Mouse (Mus musculus) thymus, adult 2 months (tissue): ENCODE measurements around the gene Zfp775. TPM values are rescaled to one million over a fixed set of nuclear protein-coding genes. Genes with fewer than 3 reads are reported as not detected.

ENCODE experiments used
- DNase-seq: peaks from one replicate; pipeline ENCODE4 v3.0.0; 2021
- H3K27ac ChIP-seq: fragments of 200-500 bp; 2 replicates; pipeline ENCODE4 v1.5.1; 2012; ENCODE audit warnings: low read length, control low read depth; ENCODE audit not compliant: control insufficient read depth, insufficient read depth
- H3K27me3 ChIP-seq: fragments of 200-500 bp; 2 replicates; pipeline ENCODE4 v1.6.1; 2012; ENCODE audit warnings: mild to moderate bottlenecking, low read length, moderate library complexity, mixed read lengths; ENCODE audit not compliant: control insufficient read depth, insufficient read depth
- H3K36me3 ChIP-seq: fragments of 200-500 bp; 2 replicates; pipeline ENCODE4 v1.6.1; 2012; ENCODE audit warnings: mild to moderate bottlenecking, low read length, moderate library complexity; ENCODE audit not compliant: control insufficient read depth, insufficient read depth
- H3K4me1 ChIP-seq: fragments of 200-500 bp; replicated peaks from 2 replicates; pipeline ENCODE4 v1.6.1; 2012; ENCODE audit warnings: low read length; ENCODE audit not compliant: control insufficient read depth, insufficient read depth
- H3K4me3 ChIP-seq: fragments of 200-500 bp; 2 replicates; pipeline ENCODE4 v1.5.1; 2012; ENCODE audit warnings: mild to moderate bottlenecking, low read length, control low read depth, moderate library complexity; ENCODE audit not compliant: control insufficient read depth, insufficient read depth
- CTCF ChIP-seq: fragments of 200-500 bp; IDR thresholded peaks from 2 replicates; pipeline ENCODE4 v1.5.1; 2012; ENCODE audit warnings: mild to moderate bottlenecking, control low read depth, low read length, moderate library complexity, borderline replicate concordance; ENCODE audit not compliant: control insufficient read depth, poor library complexity, insufficient read depth; ENCODE audit errors: extremely low read depth
- POLR2A ChIP-seq: fragments of 200-500 bp; IDR thresholded peaks from 2 replicates; pipeline ENCODE4 v1.6.1; 2012; ENCODE audit warnings: mild to moderate bottlenecking, low read length, control low read depth, moderate library complexity; ENCODE audit not compliant: control insufficient read depth, poor library complexity, insufficient read depth; ENCODE audit errors: extremely low read depth
- WGBS: fragments of 180-500 bp; shearing (Covaris S2); methylation state at CpG from one replicate; pipeline ENCODE4 v1.1.7; 2018; 5-methylcytosine and 5-hydroxymethylcytosine counted together
- polyA plus RNA-seq: library from polyadenylated mRNA; depleted of rRNA; stranded (reverse); fragments of >200 nt; gene quantifications from 2 replicates; pipeline ENCODE4 v1.2.3, GENCODE M21; 2012

Zfp775 gene
- polyA plus RNA-seq, 1 experiment: 8.2 TPM

GRCm38 (mm10) chr6:48591221-48591845, 10.5 kb upstream of the Zfp775 start:
- H3K4me3 ChIP-seq: no peak overlapping the region
- no peak for DNase-seq
- H3K4me1 ChIP-seq: peaks cover 26% of the 10 kb centered on the region
- no peaks in the 10 kb centered on the region for H3K36me3 ChIP-seq
- no peak overlapping the region for H3K27ac ChIP-seq
- TF ChIP-seq CTCF: no peak
- TF ChIP-seq POLR2A: no peak
- H3K27me3 ChIP-seq: no peaks in the 10 kb centered on the region
- WGBS: 47% methylated on average over 3 of the region's 3 CpGs

GRCm38 (mm10) chr6:48591871-48592270, 10.0 kb upstream of the Zfp775 start:
- Histone ChIP-seq H3K36me3 (no peaks in the 10 kb centered on the region), H3K27ac (no peak overlapping the region), H3K27me3 (no peaks in the 10 kb centered on the region), H3K4me3 (no peak overlapping the region), H3K4me1 (peaks cover 26% of the 10 kb centered on the region)
- TF ChIP-seq POLR2A (no peak), CTCF (no peak)
- 68% methylated on average over 6 of the region's 6 CpGs for WGBS
- DNase-seq: no peak

GRCm38 (mm10) chr6:48593158-48594042, 8.5 kb upstream of the Zfp775 start, which contains the start of the genes Repin1 and Gm44965:
Gene Repin1 (plus strand): TSS chr6:48593883.
Gene Gm44965 (plus strand): TSS chr6:48593941.
- DNase-seq: peak; percentile 72
- Histone ChIP-seq H3K4me3 (peak within 1 kb of the TSS; percentile 70), H3K27me3 (no peaks in the 10 kb centered on the region), H3K4me1 (peaks cover 26% of the 10 kb centered on the region), H3K36me3 (no peaks in the 10 kb centered on the region), H3K27ac (no peak within 1 kb of the TSS)
- TF ChIP-seq CTCF (no peak), POLR2A (0 out of 2 replicates have a peak, but pooled peaks have one; percentile 38)
- 2% methylated on average over 45 of the region's 45 CpGs for WGBS

GRCm38 (mm10) chr6:48594043-48594738, 7.7 kb upstream of the Zfp775 start:
- DNase-seq: no peak
- H3K27ac ChIP-seq: no peak overlapping the region
- peak overlapping the region; percentile 70 for H3K4me3 ChIP-seq
- peaks cover 23% of the 10 kb centered on the region for H3K4me1 ChIP-seq
- no peaks in the 10 kb centered on the region for H3K27me3 ChIP-seq
- no peaks in the 10 kb centered on the region for H3K36me3 ChIP-seq
- TF ChIP-seq POLR2A (no peak; the same call in 1 of the 2 replicates), CTCF (no peak)
- WGBS: 1% methylated on average over 41 of the region's 41 CpGs

GRCm38 (mm10) chr6:48595278-48595677, 6.6 kb upstream of the Zfp775 start:
- Histone ChIP-seq H3K27me3 (no peaks in the 10 kb centered on the region), H3K4me1 (peaks cover 19% of the 10 kb centered on the region), H3K4me3 (no peak overlapping the region), H3K27ac (no peak overlapping the region), H3K36me3 (no peaks in the 10 kb centered on the region)
- DNase-seq: no peak
- WGBS: 39% methylated on average over 1 of the region's 1 CpGs
- TF ChIP-seq CTCF (no peak), POLR2A (no peak)

GRCm38 (mm10) chr6:48596545-48597232, 5.2 kb upstream of the Zfp775 start:
- Histone ChIP-seq H3K27ac (no peak overlapping the region), H3K36me3 (no peaks in the 10 kb centered on the region), H3K27me3 (no peaks in the 10 kb centered on the region), H3K4me3 (no peak overlapping the region), H3K4me1 (peaks cover 21% of the 10 kb centered on the region)
- DNase-seq: no peak
- WGBS: 97% methylated on average over 45 of the region's 45 CpGs
- no peak for TF ChIP-seq CTCF
- TF ChIP-seq POLR2A: no peak
